In the genomic region with DNA sequence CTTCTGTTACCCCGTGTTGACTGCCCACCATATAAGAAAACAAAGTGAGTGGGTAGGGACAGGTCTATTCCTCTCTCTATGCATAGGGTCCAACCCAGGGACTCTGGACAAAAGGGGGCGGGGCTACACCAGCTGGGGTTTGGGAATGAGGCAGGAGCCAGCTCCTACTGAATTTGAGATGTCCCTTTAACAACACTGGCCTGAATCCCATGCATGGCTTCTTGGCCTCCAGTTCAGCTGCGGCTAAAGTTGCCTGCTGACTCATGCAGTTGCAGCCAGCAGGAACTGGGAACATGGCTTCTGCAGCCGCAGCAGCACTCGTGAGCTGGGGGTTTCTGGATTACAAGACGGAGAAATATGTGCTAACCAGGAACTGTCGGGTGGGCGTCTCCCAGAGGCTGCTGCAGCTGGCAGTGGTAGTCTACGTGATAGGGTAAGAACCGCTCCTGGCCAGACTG, we compare ENCODE assay signal across 8 mouse cellular contexts. TPM values are rescaled to one million over a fixed set of nuclear protein-coding genes. Genes with fewer than 3 reads are reported as not detected.
DNase-seq lines count a peak whose midpoint lies in the region; ATAC-seq lines count a peak whose summit lies in the region.

A gene (plus strand): TSS at position 135 of the 458 bp plus-strand sequence.

- peak within 1 kb of the TSS; percentile 57 for H3K4me2 ChIP-seq in forebrain, embryonic 11.5 days (ENCODE audit: low read depth, low read length, severe bottlenecking)
- H3K4me2 ChIP-seq in limb, embryonic 11.5 days (ENCODE audit: low read depth, severe bottlenecking): peak within 1 kb of the TSS; percentile 21

- peak within 1 kb of the TSS; percentile 15 for H3K4me3 ChIP-seq in forebrain, embryonic 11.5 days (ENCODE audit: low read depth, low read length)
- peak within 1 kb of the TSS; percentile 12 for H3K4me3 ChIP-seq in limb, embryonic 11.5 days (ENCODE audit: low read depth, low read length)
- H3K4me3 ChIP-seq in midbrain, embryonic 10.5 days: peak within 1 kb of the TSS; percentile 46

- peak within 1 kb of the TSS; percentile 16 for H3K9ac ChIP-seq in forebrain, embryonic 11.5 days (ENCODE audit: low read length)
- H3K9ac ChIP-seq in limb, embryonic 11.5 days (ENCODE audit: low read length): peak within 1 kb of the TSS; percentile 27; the same call in 1 of the 2 replicates

- H3K36me3 ChIP-seq in forebrain, embryonic 11.5 days (ENCODE audit: control insufficient read depth, insufficient read depth, low read length): no peaks in the 10 kb centered on the region
- H3K36me3 ChIP-seq in limb, embryonic 11.5 days (ENCODE audit: control insufficient read depth, insufficient read depth, low read length): no peaks in the 10 kb centered on the region
- H3K36me3 ChIP-seq in midbrain, embryonic 10.5 days: no peaks in the 10 kb centered on the region

- 3% methylated on average over 10 of the region's 10 CpGs for WGBS in forebrain, embryonic 11.5 days
- WGBS in limb, embryonic 11.5 days: 3% methylated on average over 10 of the region's 10 CpGs
- WGBS in midbrain, embryonic 10.5 days: 4% methylated on average over 10 of the region's 10 CpGs

- H3K9me3 ChIP-seq in forebrain, embryonic 11.5 days (ENCODE audit: control insufficient read depth, low read length): no peaks in the 10 kb centered on the region
- no peaks in the 10 kb centered on the region for H3K9me3 ChIP-seq in limb, embryonic 11.5 days (ENCODE audit: control insufficient read depth, low read length)
- H3K9me3 ChIP-seq in midbrain, embryonic 10.5 days (replicated peaks): no peaks in the 10 kb centered on the region

- H3K4me1 ChIP-seq in forebrain, embryonic 11.5 days (replicated peaks; ENCODE audit: control insufficient read depth, insufficient read depth, low read length): peaks cover 16% of the 10 kb centered on the region
- peaks cover 14% of the 10 kb centered on the region for H3K4me1 ChIP-seq in limb, embryonic 11.5 days (ENCODE audit: control insufficient read depth, insufficient read depth, low read length)
- H3K4me1 ChIP-seq in midbrain, embryonic 10.5 days: peaks cover 50% of the 10 kb centered on the region

- no peak within 1 kb of the TSS for H3K27ac ChIP-seq in forebrain, embryonic 11.5 days (ENCODE audit: low read depth, low read length)
- H3K27ac ChIP-seq in limb, embryonic 11.5 days (replicated peaks; ENCODE audit: low read depth, low read length): no peak within 1 kb of the TSS
- H3K27ac ChIP-seq in midbrain, embryonic 10.5 days (replicated peaks): peak within 1 kb of the TSS; percentile 76

- intact Hi-C loops in heart, postnatal 10 days (cut with DNase I): no loop called here

- H3K27me3 ChIP-seq in forebrain, embryonic 11.5 days (ENCODE audit: control insufficient read depth, insufficient read depth, low read length): peaks cover 2% of the 10 kb centered on the region; the same call in 1 of the 2 replicates
- H3K27me3 ChIP-seq in limb, embryonic 11.5 days (ENCODE audit: control insufficient read depth, insufficient read depth, low read length): peaks cover 11% of the 10 kb centered on the region; the same call in 1 of the 2 replicates
- H3K27me3 ChIP-seq in midbrain, embryonic 10.5 days (ENCODE audit: low read depth, poor library complexity, severe bottlenecking): peaks cover 51% of the 10 kb centered on the region

- ATAC-seq in forebrain, embryonic 11.5 days (replicated peaks; ENCODE audit: low FRiP score): peak; percentile 63
- ATAC-seq in limb, embryonic 11.5 days (ENCODE audit: insufficient number of reproducible peaks, low FRiP score, low TSS enrichment, low read depth): peak; percentile 65

- peak; percentile 14 for DNase-seq in right cerebral cortex, postnatal 4 days
- no peak for DNase-seq in right cerebral cortex, adult 18-20 months
- DNase-seq in forebrain, embryonic 11.5 days (ENCODE audit: low spot score): peak; percentile 73
- DNase-seq in heart, postnatal 10 days: peak; percentile 76 to 82
- DNase-seq in limb, embryonic 11.5 days (ENCODE audit: low spot score): peak; percentile 71
- DNase-seq in midbrain, embryonic 10.5 days (ENCODE audit: low spot score): peak; percentile 73
- DNase-seq in yolk sac, embryonic 10.5 days (ENCODE audit: low spot score): peak; percentile 56
- no peak for DNase-seq in thymus, postnatal 25 days

RNA-seq across cellular contexts. Expression of the gene that starts here (rescaled TPM):
- polyA plus RNA-seq in forebrain, embryonic 11.5 days (2014; fragmentation: Nextera tagmentation; extraction: Ambion mirVana): 0.35 and 0.75 TPM in 2 replicates
- total RNA-seq in heart, postnatal 10 days (2021): under 1 TPM; 0.45 to 0.69 TPM
- polyA plus RNA-seq in limb, embryonic 11.5 days (2014; fragmentation: Nextera tagmentation; extraction: Ambion mirVana): 0.27 and 0.47 TPM in 2 replicates
- polyA plus RNA-seq in midbrain, embryonic 10.5 days (2016; fragmentation: Nextera tagmentation; extraction: Ambion mirVana): 0.62 and 0.75 TPM in 2 replicates

Comparison
In these comparisons a context has a peak if more than half of its experiments do, and no peak if none do; other contexts are left out.
1. DNase-seq: peak in right cerebral cortex, postnatal 4 days (single experiment) and yolk sac, embryonic 10.5 days (single experiment); none in right cerebral cortex, adult 18-20 months (single experiment) and thymus, postnatal 25 days (single experiment).
2. Peak in DNase-seq, ATAC-seq, H3K4me3 ChIP-seq, H3K9ac ChIP-seq and H3K4me2 ChIP-seq in forebrain, embryonic 11.5 days; RNA of the gene not detected or under 1 TPM.
3. Peak in DNase-seq in heart, postnatal 10 days; RNA of the gene not detected or under 1 TPM.
4. Peak in DNase-seq, ATAC-seq, H3K4me3 ChIP-seq, H3K9ac ChIP-seq and H3K4me2 ChIP-seq in limb, embryonic 11.5 days; RNA of the gene not detected or under 1 TPM.
5. Peak in DNase-seq, H3K4me3 ChIP-seq and H3K27ac ChIP-seq in midbrain, embryonic 10.5 days; RNA of the gene not detected or under 1 TPM.
6. Peak in every context shown above with its lines, with median percentiles within 50 percentile points of each other: H3K4me3 ChIP-seq.